18 mouse cellular contexts compared by ENCODE assay signal in the genomic region with DNA sequence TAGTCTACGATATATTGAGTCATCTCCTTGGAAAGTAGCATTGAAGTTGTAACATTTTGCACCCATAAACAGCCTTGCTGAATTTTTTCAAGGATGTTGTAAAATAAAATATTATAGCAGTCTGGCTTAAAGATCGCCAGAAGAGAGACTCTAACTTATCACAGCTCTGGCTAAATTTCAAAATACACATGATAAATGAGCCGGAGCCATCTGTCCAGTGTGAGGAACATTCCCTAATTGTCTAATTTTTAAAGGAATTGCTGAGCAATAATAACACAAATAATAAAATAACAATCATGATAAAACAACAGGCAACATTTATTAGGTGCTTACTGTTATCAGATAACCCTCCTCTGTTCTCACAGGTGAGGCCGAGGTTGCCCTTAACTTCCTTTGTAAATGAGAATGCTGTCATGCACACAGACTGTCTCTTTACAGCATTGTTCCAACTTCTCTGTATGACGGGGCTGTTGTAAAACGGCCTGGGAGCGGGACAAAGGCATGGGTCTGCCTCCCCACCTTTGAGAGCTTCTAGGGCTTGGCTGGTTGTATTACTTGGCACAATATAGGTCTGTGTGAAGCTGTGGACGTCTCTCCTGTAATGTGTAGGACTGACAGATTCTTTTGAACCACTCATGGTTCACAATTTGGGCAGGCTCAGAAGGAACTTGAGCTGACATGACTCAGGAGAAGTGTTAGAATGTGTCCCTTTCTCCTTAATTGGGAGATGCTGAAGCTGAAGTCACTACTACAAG. TPM values are rescaled to one million over a fixed set of nuclear protein-coding genes. Genes with fewer than 3 reads are reported as not detected.
DNase-seq lines count a peak whose midpoint lies in the region; ATAC-seq lines count a peak whose summit lies in the region.
"Had no signal": no experiment of that assay in that cellular context is flagged by ENCODE, and none has a peak within 500 bp of the region (broad histone marks: within the 10 kb centered on the region; RNA-seq: fewer than 3 reads in every experiment).

No protein-coding gene starts in this region.

- 25% methylated on average over 8 of the region's 8 CpGs for WGBS in forebrain, embryonic 14.5 days
- WGBS in midbrain, embryonic 15.5 days, result 50% methylated on average over 8 of the region's 8 CpGs

- H3K9me3 ChIP-seq in forebrain, embryonic 14.5 days (replicated peaks; ENCODE audit: control insufficient read depth, low read length), result no peaks in the 10 kb centered on the region
- H3K9me3 ChIP-seq in midbrain, embryonic 15.5 days, result no peaks in the 10 kb centered on the region
- H3K9me3 ChIP-seq: limb, embryonic 12.5 days had no signal

- peak; percentile 17 to 50 for DNase-seq in layer of hippocampus, adult 18-20 months (ENCODE audit: low spot score in 2 of 2)
- DNase-seq in layer of hippocampus, postnatal 25 days (ENCODE audit: extremely low spot score in 1 of 2, low spot score in 1 of 2), result no peak
- DNase-seq in embryo, embryonic 10 days (ENCODE audit: low spot score), result peak; percentile 9
- peak; percentile 60 for DNase-seq in forebrain, embryonic 14.5 days (ENCODE audit: low spot score)
- DNase-seq in right cerebral cortex, postnatal 14 days, result no peak
- DNase-seq in gastrocnemius, postnatal 14 days, result no peak
- no peak for DNase-seq in thymus, postnatal 0 days (ENCODE audit: low spot score)
- DNase-seq: adrenal gland, postnatal 36 days; layer of hippocampus, postnatal 36 days; lung, adult 18-20 months had no signal

- H3K4me1 ChIP-seq in forebrain, embryonic 14.5 days (ENCODE audit: control insufficient read depth, insufficient read depth, low read length), result peaks cover 18% of the 10 kb centered on the region
- H3K4me1 ChIP-seq in midbrain, embryonic 15.5 days, result peaks cover 6% of the 10 kb centered on the region; the same call in 1 of the 2 replicates
- H3K4me1 ChIP-seq: limb, embryonic 12.5 days; megakaryocyte, embryonic 14.5 days had no signal

- H3K4me2 ChIP-seq in forebrain, embryonic 14.5 days (ENCODE audit: low read length), result no peak overlapping the region; the same call in 1 of the 2 replicates
- H3K4me2 ChIP-seq in midbrain, embryonic 15.5 days, result no peak overlapping the region
- H3K4me2 ChIP-seq: limb, embryonic 12.5 days had no signal

- H3K27me3 ChIP-seq in forebrain, embryonic 14.5 days (replicated peaks; ENCODE audit: control insufficient read depth, insufficient read depth, low read length), result no peaks in the 10 kb centered on the region
- H3K27me3 ChIP-seq in midbrain, embryonic 15.5 days (replicated peaks), result no peaks in the 10 kb centered on the region
- H3K27me3 ChIP-seq: limb, embryonic 12.5 days; megakaryocyte, embryonic 14.5 days had no signal

- no peak overlapping the region for H3K4me3 ChIP-seq in forebrain, embryonic 14.5 days (ENCODE audit: low read depth, low read length)
- no peak overlapping the region for H3K4me3 ChIP-seq in midbrain, embryonic 15.5 days
- H3K4me3 ChIP-seq: limb, embryonic 12.5 days; megakaryocyte, embryonic 14.5 days had no signal

- H3K9ac ChIP-seq in forebrain, embryonic 14.5 days (ENCODE audit: low read length), result no peak overlapping the region
- H3K9ac ChIP-seq in midbrain, embryonic 15.5 days, result no peak overlapping the region
- H3K9ac ChIP-seq: limb, embryonic 12.5 days had no signal

- H3K27ac ChIP-seq in forebrain, embryonic 14.5 days (ENCODE audit: low read depth, low read length), result peak overlapping the region; percentile 63; the same call in 1 of the 2 replicates
- H3K27ac ChIP-seq in midbrain, embryonic 15.5 days, result no peak overlapping the region
- H3K27ac ChIP-seq: limb, embryonic 12.5 days had no signal

- peak; percentile 66 for ATAC-seq in forebrain, embryonic 14.5 days
- peak; percentile 47 for ATAC-seq in midbrain, embryonic 15.5 days (replicated peaks)
- ATAC-seq: inflammation-experienced regulatory T-cells, adult 6 months had no signal

- H3K36me3 ChIP-seq in forebrain, embryonic 14.5 days (ENCODE audit: control insufficient read depth, insufficient read depth, low read length), result no peaks in the 10 kb centered on the region
- no peaks in the 10 kb centered on the region for H3K36me3 ChIP-seq in midbrain, embryonic 15.5 days (replicated peaks)
- H3K36me3 ChIP-seq: limb, embryonic 12.5 days had no signal

- intact Hi-C loops in gastrocnemius, postnatal 14 days (cut with DNase I; ENCODE audit: low total_unique reads), result no loop called here

RNA-seq across cellular contexts. Expression of gene Spata16, which starts 3.1 kb away (rescaled TPM):
- not detected for total RNA-seq in layer of hippocampus, adult 18-20 months (2021)
- not detected for total RNA-seq in layer of hippocampus, postnatal 25 days (2021)
- polyA plus RNA-seq in forebrain, embryonic 14.5 days (2014; fragmentation: Nextera tagmentation; extraction: Ambion mirVana), result 0.17 TPM in 1 of 2 replicates, not detected in the other
- polyA plus RNA-seq in midbrain, embryonic 15.5 days (2015; fragmentation: Nextera tagmentation; extraction: Ambion mirVana), result not detected in 2 replicates
- not detected for total RNA-seq in gastrocnemius, postnatal 14 days (2021)
- not detected in 2 replicates for polyA plus RNA-seq in thymus, postnatal 0 days (2015; fragmentation: Nextera tagmentation; extraction: Ambion mirVana)
- total RNA-seq: adrenal gland, postnatal 36 days; common myeloid progenitor, adult 5-6 weeks; gastrocnemius, postnatal 4 days; layer of hippocampus, postnatal 36 days had no signal
- polyA plus RNA-seq: heart, embryonic 14.5 days; inflammation-experienced regulatory T-cells, adult 6 months; kidney, embryonic 16.5 days; limb, embryonic 12.5 days had no signal

Comparison
In these comparisons a context has a peak if more than half of its experiments do, and no peak if none do; other contexts are left out.
1. DNase-seq: peak in layer of hippocampus, adult 18-20 months (2 of 2), embryo, embryonic 10 days (single experiment) and forebrain, embryonic 14.5 days (single experiment); none in layer of hippocampus, postnatal 25 days (0 of 2), right cerebral cortex, postnatal 14 days (single experiment), gastrocnemius, postnatal 14 days (single experiment) and thymus, postnatal 0 days (single experiment).